Mouse (Mus musculus) thymus, adult 2 months (tissue): ENCODE results near the gene Apol10b.

Experiments
- CTCF ChIP-seq: fragments of 200-500 bp; IDR thresholded peaks from 2 replicates; pipeline ENCODE4 v1.5.1; 2012; ENCODE audit warnings: mild to moderate bottlenecking, control low read depth, low read length, moderate library complexity, borderline replicate concordance; ENCODE audit not compliant: control insufficient read depth, poor library complexity, insufficient read depth; ENCODE audit errors: extremely low read depth
- POLR2A ChIP-seq: fragments of 200-500 bp; IDR thresholded peaks from 2 replicates; pipeline ENCODE4 v1.6.1; 2012; ENCODE audit warnings: mild to moderate bottlenecking, low read length, control low read depth, moderate library complexity; ENCODE audit not compliant: control insufficient read depth, poor library complexity, insufficient read depth; ENCODE audit errors: extremely low read depth

- no peak for TF ChIP-seq POLR2A
- no peak for TF ChIP-seq CTCF
Measured at GRCm38 (mm10) chr15:77593557-77593956, 2.4 kb downstream of the Apol10b start.
